Mouse (Mus musculus): ENCODE results near the gene Hivep3. TPM values are rescaled to one million over a fixed set of nuclear protein-coding genes. Genes with fewer than 3 reads are reported as not detected.

Hivep3 gene
- polyA plus RNA-seq, 1 experiment from 2014 or later = 6.8 TPM

DNA sequence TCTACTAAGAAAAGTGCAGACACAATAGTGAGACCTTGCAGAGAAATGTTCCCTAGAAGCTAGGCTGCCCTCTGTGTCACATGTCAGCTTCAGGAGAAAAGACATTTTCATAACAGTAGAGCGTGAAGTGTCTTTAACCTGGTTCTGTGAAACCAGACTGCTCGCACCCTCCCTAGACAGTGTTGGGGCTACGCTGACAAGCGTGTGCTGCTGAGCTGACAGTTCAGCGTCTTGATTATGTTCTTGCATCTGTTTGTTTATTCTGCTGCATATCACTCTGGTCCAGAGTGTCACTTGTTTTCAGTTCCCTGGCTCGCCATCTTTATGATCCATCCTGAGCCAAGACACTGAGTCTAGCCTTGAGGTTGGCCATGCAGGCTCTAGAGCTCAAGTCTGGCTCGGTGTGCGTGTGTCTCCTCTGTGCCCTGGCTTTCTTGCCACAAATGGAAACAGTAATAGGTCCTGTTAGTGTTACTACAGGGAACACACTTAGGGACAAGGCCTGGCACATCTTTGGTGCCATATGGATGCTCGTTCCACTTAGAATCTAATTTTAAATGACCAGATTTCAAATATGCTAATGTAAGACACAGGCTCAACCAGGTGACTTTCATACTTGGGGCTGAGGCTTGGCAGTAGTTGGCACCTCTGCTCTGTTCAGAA, 28.0 kb downstream of the Hivep3 start:
- Histone ChIP-seq H3K4me3 (replicated peaks) (no peak overlapping the region), H3K36me3 (no peaks in the 10 kb centered on the region), H3K4me1 (no peaks in the 10 kb centered on the region), H3K27me3 (no peaks in the 10 kb centered on the region), H3K27ac (replicated peaks) (no peak overlapping the region), H3K9ac (no peak overlapping the region), H3K9me3 (replicated peaks) (no peaks in the 10 kb centered on the region), H3K4me2 (replicated peaks) (no peak overlapping the region)
- no peak for ATAC-seq (ENCODE audit: insufficient number of reproducible peaks, low FRiP score, low TSS enrichment, low read depth)
- 81% methylated on average over 9 of the region's 9 CpGs for WGBS

DNA sequence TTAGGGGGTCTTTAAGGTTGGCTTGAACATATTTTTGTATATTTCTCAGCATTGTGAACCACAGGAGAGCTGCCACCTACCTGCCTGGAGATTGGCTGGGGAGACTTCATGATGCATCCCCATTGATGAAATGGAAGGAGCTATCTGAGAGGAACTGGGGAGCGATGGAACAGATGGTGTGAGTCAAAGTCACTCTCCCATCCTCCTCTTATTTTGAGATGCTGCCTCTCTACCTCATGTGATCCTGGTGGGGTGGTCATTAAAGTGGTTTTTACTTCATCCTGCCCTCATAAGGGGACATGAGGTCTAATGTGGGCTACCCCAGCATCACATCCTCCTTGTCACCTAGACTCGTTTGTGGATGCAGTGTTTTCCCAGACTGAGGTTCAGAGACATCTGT, 28.6 kb downstream of the Hivep3 start:
- no peak overlapping the region for H3K4me3 ChIP-seq (replicated peaks)
- H3K4me1 ChIP-seq = no peaks in the 10 kb centered on the region
- WGBS = 78% methylated on average over 2 of the region's 2 CpGs
- no peak overlapping the region for H3K9ac ChIP-seq
- no peak overlapping the region for H3K4me2 ChIP-seq (replicated peaks)
- no peak overlapping the region for H3K27ac ChIP-seq (replicated peaks)
- no peak for ATAC-seq (ENCODE audit: insufficient number of reproducible peaks, low FRiP score, low TSS enrichment, low read depth)
- H3K9me3 ChIP-seq (replicated peaks) = no peaks in the 10 kb centered on the region
- H3K27me3 ChIP-seq = no peaks in the 10 kb centered on the region
- no peaks in the 10 kb centered on the region for H3K36me3 ChIP-seq

DNA sequence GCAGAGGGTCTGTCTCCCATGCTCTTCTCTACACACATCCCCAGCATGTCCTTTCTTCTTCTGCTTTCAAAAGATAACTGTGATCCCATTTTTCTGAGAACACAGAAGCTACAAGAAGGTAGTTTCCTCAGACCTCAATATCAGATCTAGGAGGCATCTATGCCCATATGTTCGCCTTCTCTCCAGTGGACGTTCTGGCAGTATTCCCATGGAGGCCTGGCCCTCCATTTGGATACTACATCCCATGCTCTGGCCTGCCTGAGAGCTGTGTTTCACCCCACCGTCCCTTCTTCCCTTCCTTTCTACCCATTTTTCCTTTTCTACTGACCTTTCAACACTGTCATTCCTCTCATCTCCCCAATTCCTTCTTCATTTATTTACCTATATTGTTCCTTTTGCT, 34.5 kb downstream of the Hivep3 start:
- H3K9ac ChIP-seq = no peak overlapping the region
- WGBS = 86% methylated on average over 3 of the region's 3 CpGs
- H3K9me3 ChIP-seq (replicated peaks) = no peaks in the 10 kb centered on the region
- no peak overlapping the region for H3K27ac ChIP-seq (replicated peaks)
- no peak for ATAC-seq (ENCODE audit: insufficient number of reproducible peaks, low FRiP score, low TSS enrichment, low read depth)
- H3K4me2 ChIP-seq (replicated peaks) = no peak overlapping the region
- H3K4me3 ChIP-seq (replicated peaks) = no peak overlapping the region
- no peaks in the 10 kb centered on the region for H3K4me1 ChIP-seq
- H3K36me3 ChIP-seq = no peaks in the 10 kb centered on the region
- no peaks in the 10 kb centered on the region for H3K27me3 ChIP-seq

DNA sequence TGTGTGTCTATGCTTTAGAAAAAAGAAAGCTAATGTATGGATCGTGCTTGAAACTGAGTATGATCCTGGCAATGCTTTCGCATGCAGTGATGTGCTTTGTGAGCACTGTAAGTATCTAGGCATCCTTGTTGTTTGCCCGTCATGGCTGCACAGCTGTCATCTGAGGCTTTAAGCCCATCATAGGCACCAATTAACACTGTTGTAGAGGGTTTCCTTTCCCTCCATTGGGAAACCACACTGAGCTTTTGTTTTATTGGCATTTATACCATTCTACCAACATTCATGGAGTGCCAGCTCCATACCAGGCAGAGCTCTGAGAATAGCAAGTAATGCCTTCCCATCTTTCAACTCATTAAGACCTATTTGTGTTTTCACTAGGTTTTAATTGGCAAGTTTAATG, 42.3 kb downstream of the Hivep3 start:
- no peak overlapping the region for H3K9ac ChIP-seq
- H3K4me1 ChIP-seq = no peaks in the 10 kb centered on the region; the same call in 1 of the 2 replicates
- H3K27me3 ChIP-seq = no peaks in the 10 kb centered on the region
- H3K9me3 ChIP-seq (replicated peaks) = no peaks in the 10 kb centered on the region
- WGBS = 84% methylated on average over 3 of the region's 3 CpGs
- no peak overlapping the region for H3K27ac ChIP-seq (replicated peaks)
- no peaks in the 10 kb centered on the region for H3K36me3 ChIP-seq
- no peak overlapping the region for H3K4me2 ChIP-seq (replicated peaks)
- no peak for ATAC-seq (ENCODE audit: insufficient number of reproducible peaks, low FRiP score, low TSS enrichment, low read depth)
- no peak overlapping the region for H3K4me3 ChIP-seq (replicated peaks)

DNA sequence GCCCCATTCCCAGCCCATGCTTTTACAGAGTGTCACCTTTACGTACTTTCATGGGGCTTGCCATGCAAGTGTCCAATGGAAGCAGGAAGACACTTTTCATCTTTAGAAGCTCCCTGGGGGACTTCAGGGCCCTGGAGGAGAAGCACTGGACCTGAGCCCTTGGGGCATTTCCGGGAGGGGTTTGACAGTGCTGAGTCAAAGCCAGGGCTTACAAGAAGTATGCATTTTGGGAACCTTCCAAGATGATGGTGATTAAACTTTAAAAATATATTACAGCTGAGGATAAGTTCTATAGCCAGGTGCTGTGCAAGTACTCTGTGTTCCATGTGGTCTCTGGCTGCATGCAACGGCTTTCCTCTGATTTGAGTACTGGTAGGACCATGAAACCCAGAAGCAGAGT, 43.6 kb downstream of the Hivep3 start:
- ATAC-seq (ENCODE audit: insufficient number of reproducible peaks, low FRiP score, low TSS enrichment, low read depth) = no peak
- no peak overlapping the region for H3K9ac ChIP-seq
- no peak overlapping the region for H3K27ac ChIP-seq (replicated peaks)
- no peaks in the 10 kb centered on the region for H3K36me3 ChIP-seq
- no peak overlapping the region for H3K4me3 ChIP-seq (replicated peaks)
- no peaks in the 10 kb centered on the region; the same call in 1 of the 2 replicates for H3K4me1 ChIP-seq
- H3K9me3 ChIP-seq (replicated peaks) = no peaks in the 10 kb centered on the region
- 78% methylated on average over 3 of the region's 3 CpGs for WGBS
- no peak overlapping the region for H3K4me2 ChIP-seq (replicated peaks)
- no peaks in the 10 kb centered on the region for H3K27me3 ChIP-seq

DNA sequence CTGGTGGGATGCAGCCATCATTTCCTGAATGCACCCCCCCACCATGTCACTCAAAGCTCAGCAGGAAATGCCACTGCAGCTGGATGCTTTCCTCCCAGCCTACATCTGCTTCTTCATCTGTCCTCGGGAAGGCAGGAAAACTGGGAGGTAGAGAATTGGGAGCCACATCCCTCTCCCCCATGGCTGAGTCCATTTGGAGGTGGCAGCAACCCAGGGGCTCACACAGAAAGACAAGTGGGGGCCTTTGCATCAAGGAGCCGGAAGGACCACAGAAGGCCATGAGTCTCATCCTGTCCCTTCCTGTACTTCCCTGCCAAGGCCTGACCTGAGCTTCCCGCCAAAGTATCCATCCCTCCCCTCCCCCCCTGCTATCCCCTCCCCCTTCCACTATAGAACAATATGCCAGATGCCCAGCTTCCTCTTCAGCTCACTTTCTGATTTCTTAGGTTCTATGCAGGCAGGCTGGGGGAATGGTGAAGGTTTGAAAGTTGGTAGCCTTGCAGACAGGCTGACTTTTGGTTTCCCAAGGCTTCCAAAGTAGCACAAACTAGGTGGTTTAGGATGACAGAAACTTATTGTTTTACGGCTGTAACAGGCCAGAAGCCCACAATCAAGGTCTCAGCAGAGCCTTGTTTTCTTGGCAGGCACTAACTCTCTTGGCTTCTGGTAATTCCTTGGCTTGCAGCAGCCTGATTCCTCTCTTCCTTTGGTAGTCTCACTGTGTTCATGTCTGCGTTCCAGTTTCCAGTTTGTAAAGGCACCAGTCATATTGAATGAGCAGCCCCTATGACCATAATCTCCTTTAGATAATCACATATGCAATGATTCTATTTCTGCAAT, 46.2 kb downstream of the Hivep3 start:
- H3K4me1 ChIP-seq = no peaks in the 10 kb centered on the region; the same call in 1 of the 2 replicates
- no peaks in the 10 kb centered on the region for H3K9me3 ChIP-seq (replicated peaks)
- no peak overlapping the region for H3K4me3 ChIP-seq (replicated peaks)
- no peak overlapping the region for H3K27ac ChIP-seq (replicated peaks)
- WGBS = 41% methylated on average over 5 of the region's 5 CpGs
- no peak overlapping the region for H3K4me2 ChIP-seq (replicated peaks)
- no peak overlapping the region for H3K9ac ChIP-seq
- ATAC-seq (ENCODE audit: insufficient number of reproducible peaks, low FRiP score, low TSS enrichment, low read depth) = no peak
- no peaks in the 10 kb centered on the region for H3K27me3 ChIP-seq
- H3K36me3 ChIP-seq = no peaks in the 10 kb centered on the region

DNA sequence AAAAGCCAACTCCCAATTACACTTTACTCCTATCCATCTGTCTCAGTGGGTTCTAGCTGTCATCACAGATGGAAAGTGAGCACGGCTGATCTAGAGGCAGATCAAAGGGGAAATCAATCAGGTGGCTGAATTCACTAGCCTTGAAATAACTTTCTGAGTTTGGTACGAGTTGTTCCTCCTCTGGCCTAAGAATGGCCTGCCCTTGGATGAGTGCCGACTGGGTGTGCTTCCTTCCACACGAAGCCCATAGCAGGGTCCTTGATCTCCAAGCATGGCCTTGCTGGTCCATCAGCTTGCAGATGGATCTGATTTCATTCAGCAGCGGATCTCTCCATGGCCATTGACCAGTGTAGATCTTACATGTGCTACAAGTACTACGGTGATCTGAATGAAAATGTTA, 47.3 kb downstream of the Hivep3 start:
- no peaks in the 10 kb centered on the region; the same call in 1 of the 2 replicates for H3K4me1 ChIP-seq
- 76% methylated on average over 6 of the region's 6 CpGs for WGBS

DNA sequence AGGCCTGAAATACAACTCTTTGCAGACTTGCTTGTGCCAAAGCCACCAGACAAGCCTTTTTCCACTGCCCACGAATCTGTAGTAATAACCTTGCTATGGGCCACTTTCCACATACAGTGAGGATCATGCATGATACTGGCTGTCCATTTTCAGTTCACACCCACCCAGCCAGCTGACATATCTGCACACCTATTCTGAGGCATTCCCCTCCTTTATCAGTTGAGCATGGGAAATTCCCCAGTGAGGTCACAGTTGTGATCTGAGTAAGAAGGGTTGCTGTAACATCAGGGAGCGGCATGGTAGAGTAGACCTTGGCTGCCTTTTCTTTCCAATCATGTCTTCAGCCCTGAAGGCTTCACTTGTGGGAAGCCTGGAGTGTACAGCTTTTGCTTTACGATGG, 51.4 kb downstream of the Hivep3 start:
- ATAC-seq (ENCODE audit: insufficient number of reproducible peaks, low FRiP score, low TSS enrichment, low read depth) = no peak
- WGBS = 85% methylated on average over 3 of the region's 3 CpGs

More for the DNA sequence above, 47.3 kb downstream of the Hivep3 start:
- no peak for ATAC-seq (ENCODE audit: insufficient number of reproducible peaks, low FRiP score, low TSS enrichment, low read depth)
- H3K9me3 ChIP-seq (replicated peaks) = no peaks in the 10 kb centered on the region
- no peak overlapping the region for H3K9ac ChIP-seq
- H3K27me3 ChIP-seq = no peaks in the 10 kb centered on the region
- H3K27ac ChIP-seq (replicated peaks) = no peak overlapping the region
- no peak overlapping the region for H3K4me2 ChIP-seq (replicated peaks)
- no peaks in the 10 kb centered on the region for H3K36me3 ChIP-seq
- H3K4me3 ChIP-seq (replicated peaks) = no peak overlapping the region

DNA sequence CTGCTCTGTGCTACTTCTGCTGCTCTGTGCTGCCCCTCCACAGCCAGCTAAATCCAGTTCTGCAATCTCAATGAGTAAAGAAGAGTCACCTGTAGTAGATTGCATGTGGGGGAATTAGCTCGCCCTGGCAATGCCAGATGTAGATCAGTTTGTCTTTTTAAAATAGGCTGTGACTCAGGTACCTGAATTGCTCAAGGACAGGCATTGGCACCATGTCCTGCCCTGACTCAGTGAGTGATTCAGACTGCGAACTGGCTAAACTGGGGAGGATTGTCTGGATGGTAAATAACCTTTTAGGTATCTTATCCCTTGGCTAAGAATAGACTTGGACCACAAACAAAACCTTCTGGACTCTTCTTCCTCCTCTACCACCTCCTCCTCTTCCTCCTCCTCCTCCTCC, 52.7 kb downstream of the Hivep3 start:
- no peak overlapping the region for H3K4me2 ChIP-seq (replicated peaks)
- no peaks in the 10 kb centered on the region for H3K4me1 ChIP-seq
- H3K27me3 ChIP-seq = no peaks in the 10 kb centered on the region
- H3K9ac ChIP-seq = no peak overlapping the region
- H3K4me3 ChIP-seq (replicated peaks) = no peak overlapping the region
- H3K36me3 ChIP-seq = no peaks in the 10 kb centered on the region
- ATAC-seq (ENCODE audit: insufficient number of reproducible peaks, low FRiP score, low TSS enrichment, low read depth) = no peak
- WGBS = 69% methylated on average over 2 of the region's 2 CpGs
- H3K27ac ChIP-seq (replicated peaks) = no peak overlapping the region
- no peaks in the 10 kb centered on the region; the same call in 1 of the 2 replicates for H3K9me3 ChIP-seq (replicated peaks)

More for the DNA sequence above, 51.4 kb downstream of the Hivep3 start:
- no peaks in the 10 kb centered on the region for H3K36me3 ChIP-seq
- no peaks in the 10 kb centered on the region for H3K27me3 ChIP-seq
- H3K9ac ChIP-seq = no peak overlapping the region
- H3K4me1 ChIP-seq = no peaks in the 10 kb centered on the region; the same call in 1 of the 2 replicates
- H3K27ac ChIP-seq (replicated peaks) = no peak overlapping the region
- no peaks in the 10 kb centered on the region; the same call in 1 of the 2 replicates for H3K9me3 ChIP-seq (replicated peaks)
- H3K4me3 ChIP-seq (replicated peaks) = no peak overlapping the region
- no peak overlapping the region for H3K4me2 ChIP-seq (replicated peaks)

DNA sequence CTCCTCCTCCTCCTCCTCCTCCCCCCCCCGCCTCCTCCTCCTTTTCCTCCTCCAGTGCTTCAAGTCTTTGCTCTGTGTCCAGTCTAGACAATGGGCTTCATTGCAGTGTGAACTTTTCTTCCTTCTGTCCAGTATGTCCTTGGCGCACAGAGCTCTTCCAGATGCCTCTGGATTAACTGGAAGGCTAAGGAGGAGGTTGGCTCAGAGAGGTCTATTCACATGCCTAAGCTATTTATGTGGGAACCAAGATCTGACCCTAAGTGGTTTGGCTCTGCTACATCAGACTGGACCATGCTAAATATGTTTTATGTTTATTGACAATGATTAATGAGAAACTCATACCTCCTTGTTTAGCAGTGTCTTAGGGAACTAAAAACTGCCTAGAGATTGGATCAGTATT, 53.1 kb downstream of the Hivep3 start:
- no peak overlapping the region for H3K4me3 ChIP-seq (replicated peaks)
- no peaks in the 10 kb centered on the region for H3K36me3 ChIP-seq
- no peaks in the 10 kb centered on the region; the same call in 1 of the 2 replicates for H3K9me3 ChIP-seq (replicated peaks)
- H3K27me3 ChIP-seq = no peaks in the 10 kb centered on the region
- H3K9ac ChIP-seq = no peak overlapping the region
- no peak overlapping the region for H3K4me2 ChIP-seq (replicated peaks)
- ATAC-seq (ENCODE audit: insufficient number of reproducible peaks, low FRiP score, low TSS enrichment, low read depth) = no peak
- no peak overlapping the region for H3K27ac ChIP-seq (replicated peaks)
- WGBS = 54% methylated on average over 1 of the region's 2 CpGs
- H3K4me1 ChIP-seq = no peaks in the 10 kb centered on the region

DNA sequence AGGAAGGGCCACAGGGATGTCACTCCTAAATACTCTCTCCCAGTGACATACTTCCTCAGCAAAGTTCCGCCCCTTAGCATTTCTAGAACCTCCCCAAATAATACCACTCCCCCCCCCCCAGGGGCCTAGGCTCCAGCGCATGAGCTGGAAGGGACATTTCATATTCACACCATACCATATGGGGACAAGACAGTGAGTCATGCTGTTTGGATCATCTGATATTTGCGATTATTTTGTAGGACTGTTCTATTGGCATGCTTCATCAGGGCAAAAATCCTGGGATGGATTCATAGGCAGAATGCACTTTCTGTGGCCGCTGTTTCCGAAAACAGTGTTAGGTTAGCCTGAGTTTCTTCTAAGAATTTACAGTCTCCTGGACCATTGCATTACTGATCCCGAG, 55.2 kb downstream of the Hivep3 start:
- Histone ChIP-seq H3K4me3 (replicated peaks) (no peak overlapping the region), H3K4me1 (no peaks in the 10 kb centered on the region), H3K27me3 (no peaks in the 10 kb centered on the region), H3K9ac (no peak overlapping the region), H3K9me3 (replicated peaks) (no peaks in the 10 kb centered on the region; the same call in 1 of the 2 replicates), H3K4me2 (replicated peaks) (no peak overlapping the region), H3K27ac (replicated peaks) (no peak overlapping the region), H3K36me3 (no peaks in the 10 kb centered on the region)
- WGBS = 81% methylated on average over 6 of the region's 6 CpGs
- no peak for ATAC-seq (ENCODE audit: insufficient number of reproducible peaks, low FRiP score, low TSS enrichment, low read depth)

All from embryonic facial prominence, embryonic 15.5 days (tissue).